Mouse (Mus musculus) intestine, postnatal 0 days (tissue): ENCODE results near the gene Cfap54. TPM values are rescaled to one million over a fixed set of nuclear protein-coding genes. Genes with fewer than 3 reads are reported as not detected.

Experiments used
- ATAC-seq: fragments of 200-750 bp; cut with Nextera tagmentation; 2 replicates; pipeline ENCODE4 v1.8.0; 2017; ENCODE audit warnings: mild to moderate bottlenecking, moderate TSS enrichment, moderate library complexity
- H3K27ac ChIP-seq: fragments of 300-500 bp; sonication (generic); 2 replicates; pipeline ENCODE4 v1.5.1; 2014; ENCODE audit warnings: mild to moderate bottlenecking, low read depth, low read length, moderate library complexity
- H3K27me3 ChIP-seq: fragments of 300-500 bp; sonication (generic); replicated peaks from 2 replicates; pipeline ENCODE4 v1.6.1; 2014; ENCODE audit warnings: low read length, mixed read lengths; ENCODE audit not compliant: control insufficient read depth, insufficient read depth
- H3K36me3 ChIP-seq: fragments of 300-500 bp; sonication (generic); 2 replicates; pipeline ENCODE4 v1.6.1; 2014; ENCODE audit warnings: mild to moderate bottlenecking, moderate library complexity; ENCODE audit not compliant: control insufficient read depth, insufficient read depth
- H3K4me1 ChIP-seq: fragments of 300-500 bp; sonication (generic); replicated peaks from 2 replicates; pipeline ENCODE4 v1.6.1; 2014; ENCODE audit warnings: antibody characterized with exemption, low read length, mixed read lengths; ENCODE audit not compliant: control insufficient read depth, insufficient read depth
- H3K4me2 ChIP-seq: fragments of 300-500 bp; sonication (generic); replicated peaks from 2 replicates; pipeline ENCODE4 v1.6.1; 2014; ENCODE audit warnings: low read depth, mild to moderate bottlenecking, moderate library complexity
- H3K4me3 ChIP-seq: fragments of 300-500 bp; sonication (generic); 2 replicates; pipeline ENCODE4 v1.5.1; 2014; ENCODE audit warnings: low read depth, low read length
- H3K9ac ChIP-seq: fragments of 300-500 bp; sonication (generic); 2 replicates; pipeline ENCODE4 v1.6.1; 2014; ENCODE audit warnings: mild to moderate bottlenecking, low read depth, low read length
- H3K9me3 ChIP-seq: fragments of 300-500 bp; sonication (generic); 2 replicates; pipeline ENCODE4 v1.6.1; 2016; ENCODE audit warnings: mixed run types; ENCODE audit not compliant: control insufficient read depth
- CTCF ChIP-seq: sonication (generic); IDR thresholded peaks from 2 replicates; pipeline ENCODE4 v1.5.1; 2016; ENCODE audit warnings: low read depth, mild to moderate bottlenecking, control low read depth, antibody characterized with exemption, moderate library complexity
- WGBS: fragments of 180-500 bp; shearing (Covaris S2); extraction: QIAGEN DNeasy Blood & Tissue Kit; methylation state at CpG from one replicate; pipeline ENCODE4 v1.1.7; 2014; 5-methylcytosine and 5-hydroxymethylcytosine counted together
- polyA plus RNA-seq: library from polyadenylated mRNA; unstranded; fragments of >200 nt; fragmentation: Nextera tagmentation; extraction: Ambion mirVana; gene quantifications from 2 replicates; pipeline ENCODE4 v1.2.1, GENCODE M21; 2015

The Cfap54 gene
- polyA plus RNA-seq, 1 experiment from 2014 or later: not detected

DNA sequence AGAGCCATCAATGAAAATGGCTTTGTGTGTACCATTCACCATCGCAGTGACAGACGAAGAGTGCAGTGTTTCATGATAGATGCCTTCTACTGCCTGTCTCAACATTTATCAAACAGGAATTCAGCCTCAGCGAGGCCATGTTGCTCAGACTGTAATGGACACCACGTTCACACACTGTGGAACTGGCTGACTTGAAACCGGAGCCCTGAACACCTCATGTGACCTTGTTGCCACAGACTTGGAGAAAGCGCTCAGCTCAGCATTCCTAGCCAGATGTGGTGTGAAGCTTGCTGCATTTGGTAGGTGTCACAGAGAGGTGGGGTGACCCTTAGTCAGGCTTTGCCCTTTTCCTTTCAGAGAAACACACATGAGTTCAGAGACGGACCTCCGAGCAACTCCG is 270.5 kb downstream of the Cfap54 start:
- no peak overlapping the region for H3K4me3 ChIP-seq
- no peak for TF ChIP-seq CTCF
- no peak overlapping the region for H3K27ac ChIP-seq
- ATAC-seq: no peak
- H3K36me3 ChIP-seq: no peaks in the 10 kb centered on the region
- H3K9me3 ChIP-seq: no peaks in the 10 kb centered on the region
- WGBS: 88% methylated on average over 9 of the region's 9 CpGs
- H3K27me3 ChIP-seq: no peaks in the 10 kb centered on the region
- no peaks in the 10 kb centered on the region for H3K4me1 ChIP-seq
- H3K9ac ChIP-seq: no peak overlapping the region
- no peak overlapping the region for H3K4me2 ChIP-seq

DNA sequence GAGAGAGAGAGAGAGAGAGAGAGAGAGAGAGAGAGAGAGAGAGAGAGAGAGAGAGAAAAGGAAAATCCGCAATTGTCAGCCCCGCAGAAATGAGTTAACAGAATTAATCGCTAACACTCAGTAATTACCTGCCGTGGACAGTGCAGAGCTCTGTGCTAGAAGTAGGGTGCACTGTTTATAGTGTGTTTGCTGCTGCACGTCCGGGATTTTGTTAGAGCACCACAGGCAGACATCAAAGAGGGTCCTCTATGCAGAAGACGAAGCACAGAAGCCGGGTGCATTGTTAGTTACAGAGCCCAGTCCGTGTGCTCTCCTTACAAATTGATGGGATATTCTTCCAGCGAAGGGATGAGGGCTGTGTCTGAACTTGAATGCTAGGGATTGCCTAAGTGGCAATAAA is 289.5 kb downstream of the Cfap54 start:
- H3K9me3 ChIP-seq: no peaks in the 10 kb centered on the region
- H3K4me3 ChIP-seq: no peak overlapping the region
- no peak for ATAC-seq
- H3K27me3 ChIP-seq: no peaks in the 10 kb centered on the region
- no peak for TF ChIP-seq CTCF
- H3K4me1 ChIP-seq: no peaks in the 10 kb centered on the region
- H3K9ac ChIP-seq: no peak overlapping the region
- no peaks in the 10 kb centered on the region for H3K36me3 ChIP-seq
- no peak overlapping the region for H3K27ac ChIP-seq
- no peak overlapping the region for H3K4me2 ChIP-seq
- 66% methylated on average over 10 of the region's 10 CpGs for WGBS

DNA sequence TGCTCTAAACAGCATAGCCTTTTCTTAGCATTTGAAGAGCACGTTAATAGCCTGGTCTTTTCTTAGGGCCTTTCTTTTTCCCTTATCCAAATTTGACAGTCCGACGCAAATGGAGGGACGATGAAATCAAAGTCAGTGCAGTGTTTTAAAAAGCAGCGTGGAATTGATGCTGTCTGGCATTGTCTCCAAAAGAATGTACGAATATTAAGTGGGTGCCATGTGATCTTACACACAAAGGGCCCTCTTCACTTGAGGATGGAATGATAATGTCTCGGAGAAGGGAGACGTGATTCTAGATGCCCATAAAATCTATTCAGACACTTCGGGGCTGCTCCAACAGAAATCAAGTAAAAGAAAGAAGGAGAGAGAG is 289.9 kb downstream of the Cfap54 start:
- 83% methylated on average over 9 of the region's 9 CpGs for WGBS
- no peak for TF ChIP-seq CTCF
- ATAC-seq: no peak

DNA sequence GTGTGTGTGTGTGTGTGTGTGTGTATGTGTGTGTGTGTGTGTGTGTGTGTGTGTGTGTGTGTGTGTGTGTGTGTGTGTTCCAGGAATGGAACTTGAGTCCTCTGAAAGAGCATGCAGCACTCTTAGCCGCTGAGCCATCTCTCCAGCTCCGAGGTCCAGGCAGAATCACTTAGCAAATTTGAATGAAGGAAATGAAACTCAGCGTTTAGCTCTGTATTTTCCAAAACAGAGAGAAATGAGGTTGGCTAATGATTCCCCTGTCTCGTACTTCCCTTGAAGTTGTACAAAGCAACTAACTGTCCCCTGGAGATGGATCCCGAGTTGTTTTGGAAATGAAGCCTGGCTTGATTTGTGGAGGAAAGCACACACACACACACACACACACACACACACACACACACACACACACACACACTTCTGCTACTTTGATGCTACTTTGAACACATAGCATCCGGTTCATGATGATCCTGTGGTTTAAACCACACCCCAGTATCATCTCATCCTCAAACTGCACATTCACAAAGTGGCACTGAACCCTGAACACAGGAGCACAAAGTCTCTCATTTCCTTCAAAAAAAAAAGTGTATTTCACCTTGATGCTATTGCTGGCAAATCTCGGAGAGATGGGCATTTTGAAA is 290.4 kb downstream of the Cfap54 start:
- no peaks in the 10 kb centered on the region for H3K4me1 ChIP-seq
- H3K36me3 ChIP-seq: no peaks in the 10 kb centered on the region
- no peaks in the 10 kb centered on the region for H3K27me3 ChIP-seq
- 78% methylated on average over 7 of the region's 7 CpGs for WGBS
- no peak for ATAC-seq
- H3K4me3 ChIP-seq: no peak overlapping the region
- H3K4me2 ChIP-seq: no peak overlapping the region
- H3K9ac ChIP-seq: no peak overlapping the region
- H3K9me3 ChIP-seq: no peaks in the 10 kb centered on the region
- no peak for TF ChIP-seq CTCF
- H3K27ac ChIP-seq: no peak overlapping the region

More for the DNA sequence above, 289.9 kb downstream of the Cfap54 start:
- no peak overlapping the region for H3K4me2 ChIP-seq
- no peaks in the 10 kb centered on the region for H3K9me3 ChIP-seq
- H3K27me3 ChIP-seq: no peaks in the 10 kb centered on the region
- no peaks in the 10 kb centered on the region for H3K4me1 ChIP-seq
- no peak overlapping the region for H3K9ac ChIP-seq
- no peaks in the 10 kb centered on the region for H3K36me3 ChIP-seq
- H3K4me3 ChIP-seq: no peak overlapping the region
- H3K27ac ChIP-seq: no peak overlapping the region

DNA sequence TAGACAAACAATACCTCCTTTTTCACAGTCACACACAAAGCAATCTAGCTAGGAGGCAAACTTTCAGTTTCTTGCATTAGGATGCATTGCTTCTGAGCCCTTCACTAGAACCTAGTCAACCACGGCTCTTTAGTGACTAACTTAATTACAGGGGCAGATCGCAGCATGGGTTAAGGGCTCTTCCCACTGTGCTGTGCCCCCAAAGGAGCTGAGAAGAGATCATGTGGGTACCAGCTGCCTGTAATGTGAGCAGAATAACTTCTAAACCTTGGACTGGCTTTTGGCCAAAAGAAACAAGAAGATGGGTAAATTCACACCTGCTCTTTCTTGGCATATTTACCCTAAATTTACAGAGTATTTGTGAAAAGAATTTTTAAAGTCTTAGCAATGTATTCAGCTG is 291.2 kb downstream of the Cfap54 start:
- H3K4me3 ChIP-seq: no peak overlapping the region
- H3K36me3 ChIP-seq: no peaks in the 10 kb centered on the region
- no peak overlapping the region for H3K9ac ChIP-seq
- no peak overlapping the region for H3K27ac ChIP-seq
- no peak overlapping the region for H3K4me2 ChIP-seq
- H3K9me3 ChIP-seq: no peaks in the 10 kb centered on the region
- no peak for ATAC-seq
- 73% methylated on average over 2 of the region's 2 CpGs for WGBS
- TF ChIP-seq CTCF: no peak
- H3K4me1 ChIP-seq: no peaks in the 10 kb centered on the region
- H3K27me3 ChIP-seq: no peaks in the 10 kb centered on the region

DNA sequence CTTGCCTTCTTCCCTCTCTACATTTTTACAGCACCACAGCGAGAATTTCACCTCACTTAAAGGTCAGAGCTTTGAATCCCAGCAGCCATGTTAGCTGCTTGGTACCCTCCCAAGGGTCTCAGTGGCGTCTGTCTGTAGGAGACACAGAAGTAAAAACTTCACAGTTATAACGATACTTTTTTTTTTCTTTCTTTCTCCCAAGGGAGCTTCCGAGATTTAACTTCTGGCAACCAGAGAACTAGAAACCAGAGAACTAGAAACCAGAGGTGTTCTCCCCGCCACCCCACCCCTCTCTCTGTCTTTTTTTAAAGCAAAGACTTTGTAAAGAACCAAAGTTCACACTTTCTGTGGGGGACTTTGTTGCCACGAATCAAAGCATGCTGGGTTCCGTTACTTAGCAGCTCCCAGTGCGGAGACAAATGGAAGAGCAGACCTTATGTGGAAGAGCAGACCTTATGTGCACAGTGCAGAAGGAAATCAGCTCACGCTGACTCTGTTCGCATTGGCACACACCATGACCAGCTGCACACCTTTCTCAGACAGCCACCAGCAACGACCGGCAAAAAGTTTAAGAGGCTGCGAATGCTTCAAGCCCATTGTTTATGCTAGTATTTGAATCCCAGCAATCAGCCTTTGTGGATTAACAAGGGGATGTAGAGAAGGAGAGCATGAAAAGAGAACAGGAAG is 292.9 kb downstream of the Cfap54 start:
- Histone ChIP-seq H3K4me3 (no peak overlapping the region), H3K4me1 (no peaks in the 10 kb centered on the region), H3K9ac (no peak overlapping the region), H3K27me3 (no peaks in the 10 kb centered on the region), H3K4me2 (no peak overlapping the region), H3K27ac (no peak overlapping the region), H3K36me3 (no peaks in the 10 kb centered on the region), H3K9me3 (no peaks in the 10 kb centered on the region)
- no peak for TF ChIP-seq CTCF
- 58% methylated on average over 13 of the region's 13 CpGs for WGBS
- ATAC-seq: no peak

DNA sequence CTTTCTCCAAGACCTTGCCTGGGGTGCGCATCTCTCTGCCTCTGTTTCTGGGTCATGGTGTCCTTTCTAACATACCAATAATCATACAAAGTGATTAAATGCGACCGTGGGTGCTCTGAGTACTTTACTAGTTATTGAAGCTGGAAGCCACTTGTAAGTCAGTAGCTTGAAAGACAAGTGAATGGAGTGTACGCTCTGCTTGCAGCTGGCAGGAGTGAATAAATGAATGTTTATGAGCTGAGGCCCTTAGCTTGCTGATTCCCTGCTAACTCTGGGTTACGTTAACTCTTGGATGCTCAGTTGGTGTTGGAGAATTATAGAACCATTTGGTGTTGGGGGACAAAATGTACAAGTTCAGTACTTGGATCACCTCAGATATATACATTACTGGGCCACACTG is 298.7 kb downstream of the Cfap54 start:
- H3K9me3 ChIP-seq: no peaks in the 10 kb centered on the region
- H3K27me3 ChIP-seq: no peaks in the 10 kb centered on the region
- no peak for TF ChIP-seq CTCF
- no peak for ATAC-seq
- no peak overlapping the region for H3K27ac ChIP-seq
- no peak overlapping the region for H3K4me2 ChIP-seq
- no peak overlapping the region for H3K4me3 ChIP-seq
- no peak overlapping the region for H3K9ac ChIP-seq
- no peaks in the 10 kb centered on the region for H3K4me1 ChIP-seq
- 78% methylated on average over 5 of the region's 5 CpGs for WGBS
- no peaks in the 10 kb centered on the region for H3K36me3 ChIP-seq
